Mouse (Mus musculus) liver, embryonic 14.5 days (tissue): ENCODE measurements around the gene Epha4.

ENCODE experiments used
- CTCF ChIP-seq: IDR thresholded peaks from 2 replicates; pipeline ENCODE4 v1.5.1; 2016; ENCODE audit warnings: antibody characterized with exemption, low read depth, control low read depth
- EP300 ChIP-seq: IDR thresholded peaks from 2 replicates; pipeline ENCODE4 v1.6.1; 2016; ENCODE audit warnings: antibody characterized with exemption, low read depth

DNA sequence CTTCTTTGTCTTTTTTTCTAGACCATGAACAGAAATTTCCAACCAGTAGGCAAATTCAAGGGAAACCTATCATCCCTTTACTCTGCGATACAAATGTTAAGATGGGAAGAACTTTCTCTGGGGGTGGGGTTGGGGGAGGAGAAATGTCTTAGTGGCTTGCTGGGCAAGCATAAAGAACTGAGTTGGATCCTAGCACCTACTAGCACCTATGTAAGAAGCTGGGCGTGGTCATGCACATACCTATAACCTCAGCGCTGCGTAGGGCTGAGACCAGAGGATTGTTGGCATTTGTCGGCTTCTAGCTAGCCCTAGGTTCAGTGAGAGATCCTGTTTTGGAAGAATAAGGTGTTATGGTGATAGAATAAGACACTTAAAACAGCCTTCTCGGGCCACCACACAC is 24.7 kb downstream of the Epha4 start:
- TF ChIP-seq CTCF: no peak
- TF ChIP-seq EP300: no peak
